Mouse (Mus musculus) splenic B cell, adult 2 months (primary cell): ENCODE measurements around the gene Insig1.
A peak's percentile ranks its signal among the peaks of the same experiment; 100 is the strongest.

Source experiments
- DNase-seq: peaks from one replicate; pipeline ENCODE4 v3.0.0-alpha.2; 2011; ENCODE audit warnings: low read depth, low spot score
- H3K27me3 ChIP-seq: 2 replicates; pipeline ENCODE4 v1.6.1; 2012; ENCODE audit warnings: mild to moderate bottlenecking, low read length, moderate library complexity, mixed read lengths; ENCODE audit not compliant: control insufficient read depth, poor library complexity, insufficient read depth, severe bottlenecking
- H3K36me3 ChIP-seq: 2 replicates; pipeline ENCODE4 v1.6.1; 2012; ENCODE audit warnings: mild to moderate bottlenecking, low read length, moderate library complexity, mixed read lengths; ENCODE audit not compliant: control insufficient read depth, poor library complexity, insufficient read depth, severe bottlenecking

Gene Insig1

GRCm38 (mm10) chr5:28082312-28082711, 11.1 kb downstream of the Insig1 start:
- no peaks in the 10 kb centered on the region for H3K27me3 ChIP-seq
- peak; percentile 36 for DNase-seq
- no peaks in the 10 kb centered on the region for H3K36me3 ChIP-seq

- no peaks in the 10 kb centered on the region for H3K36me3 ChIP-seq
- DNase-seq: no peak
- H3K27me3 ChIP-seq: no peaks in the 10 kb centered on the region
Measured at GRCm38 (mm10) chr5:28082796-28083195, 11.6 kb downstream of the Insig1 start.

- Histone ChIP-seq H3K27me3 (no peaks in the 10 kb centered on the region), H3K36me3 (no peaks in the 10 kb centered on the region)
- DNase-seq: no peak
Measured at GRCm38 (mm10) chr5:28084743-28085142, 13.6 kb downstream of the Insig1 start.

- no peaks in the 10 kb centered on the region for H3K36me3 ChIP-seq
- H3K27me3 ChIP-seq: no peaks in the 10 kb centered on the region
- DNase-seq: no peak
Measured at GRCm38 (mm10) chr5:28090547-28090946, 19.4 kb downstream of the Insig1 start.

- Histone ChIP-seq H3K27me3 (no peaks in the 10 kb centered on the region), H3K36me3 (no peaks in the 10 kb centered on the region)
Measured at GRCm38 (mm10) chr5:28092327-28092726, 21.2 kb downstream of the Insig1 start.

GRCm38 (mm10) chr5:28093874-28094273, 22.7 kb downstream of the Insig1 start:
- DNase-seq: peak; percentile 79
- no peaks in the 10 kb centered on the region for H3K36me3 ChIP-seq
- H3K27me3 ChIP-seq: no peaks in the 10 kb centered on the region

More at GRCm38 (mm10) chr5:28092327-28092726, 21.2 kb downstream of the Insig1 start:
- DNase-seq: no peak

- H3K27me3 ChIP-seq: no peaks in the 10 kb centered on the region
- no peak for DNase-seq
- no peaks in the 10 kb centered on the region for H3K36me3 ChIP-seq
Measured at GRCm38 (mm10) chr5:28094393-28094792, 23.2 kb downstream of the Insig1 start.

GRCm38 (mm10) chr5:28094846-28095245, 23.7 kb downstream of the Insig1 start:
- no peaks in the 10 kb centered on the region for H3K36me3 ChIP-seq
- no peak for DNase-seq
- no peaks in the 10 kb centered on the region for H3K27me3 ChIP-seq

- DNase-seq: no peak
- H3K36me3 ChIP-seq: no peaks in the 10 kb centered on the region
Measured at GRCm38 (mm10) chr5:28095671-28096070, 24.5 kb downstream of the Insig1 start.

GRCm38 (mm10) chr5:28106966-28107365, 35.8 kb downstream of the Insig1 start:
- no peaks in the 10 kb centered on the region for H3K36me3 ChIP-seq
- no peaks in the 10 kb centered on the region for H3K27me3 ChIP-seq
- no peak for DNase-seq

More at GRCm38 (mm10) chr5:28095671-28096070, 24.5 kb downstream of the Insig1 start:
- H3K27me3 ChIP-seq: no peaks in the 10 kb centered on the region

GRCm38 (mm10) chr5:28107974-28108373, 36.8 kb downstream of the Insig1 start:
- Histone ChIP-seq H3K36me3 (no peaks in the 10 kb centered on the region), H3K27me3 (no peaks in the 10 kb centered on the region)
- DNase-seq: no peak

GRCm38 (mm10) chr5:28110881-28111280, 39.7 kb downstream of the Insig1 start:
- no peak for DNase-seq
- Histone ChIP-seq H3K36me3 (no peaks in the 10 kb centered on the region), H3K27me3 (no peaks in the 10 kb centered on the region)

GRCm38 (mm10) chr5:28117251-28117880, 46.2 kb downstream of the Insig1 start:
- DNase-seq: no peak
- Histone ChIP-seq H3K27me3 (no peaks in the 10 kb centered on the region), H3K36me3 (no peaks in the 10 kb centered on the region)

- DNase-seq: no peak
- Histone ChIP-seq H3K36me3 (no peaks in the 10 kb centered on the region), H3K27me3 (no peaks in the 10 kb centered on the region; the same call in 1 of the 2 replicates)
Measured at GRCm38 (mm10) chr5:28117882-28118530, 46.8 kb downstream of the Insig1 start.

- no peak for DNase-seq
- Histone ChIP-seq H3K27me3 (no peaks in the 10 kb centered on the region; the same call in 1 of the 2 replicates), H3K36me3 (no peaks in the 10 kb centered on the region)
Measured at GRCm38 (mm10) chr5:28118531-28118925, 47.4 kb downstream of the Insig1 start.
